Mouse (Mus musculus) erythroblast, embryonic 14.5 days (primary cell): Measurements from ENCODE around the gene Pdzk1. TPM values are rescaled to one million over a fixed set of nuclear protein-coding genes. Genes with fewer than 3 reads are reported as not detected.

Experiments used
- H3K27me3 ChIP-seq: 2 replicates; pipeline ENCODE4 v1.6.1; 2012; ENCODE audit warnings: inconsistent platforms; ENCODE audit not compliant: control insufficient read depth
- H3K36me3 ChIP-seq: 2 replicates; pipeline ENCODE4 v1.6.1; 2012; ENCODE audit warnings: mild to moderate bottlenecking, inconsistent platforms; ENCODE audit not compliant: control insufficient read depth
- H3K4me1 ChIP-seq: 2 replicates; pipeline ENCODE4 v1.6.1; 2012; ENCODE audit warnings: inconsistent platforms; ENCODE audit not compliant: control insufficient read depth
- H3K4me3 ChIP-seq: replicated peaks from 2 replicates; pipeline ENCODE3; 2012; ENCODE audit warnings: moderate library complexity, mild to moderate bottlenecking, inconsistent platforms
- H3K9me3 ChIP-seq: 2 replicates; pipeline ENCODE4 v1.6.1; 2012; ENCODE audit warnings: low read length, inconsistent platforms, mixed read lengths; ENCODE audit not compliant: control insufficient read depth
- GATA1 ChIP-seq: IDR thresholded peaks from 2 replicates; pipeline ENCODE4 v1.6.1; 2012; ENCODE audit warnings: low read length, inconsistent platforms, mixed read lengths
- TAL1 ChIP-seq: IDR thresholded peaks from 3 replicates; pipeline ENCODE4 v1.6.1; 2012; ENCODE audit warnings: low read length, inconsistent platforms, mixed read lengths
- polyA plus RNA-seq: library from polyadenylated mRNA; stranded (reverse); fragments of >175 nt; gene quantifications from 2 replicates; pipeline ENCODE4 v1.2.3, GENCODE M21; 2012

Gene Pdzk1
- polyA plus RNA-seq, 1 experiment: not detected

DNA sequence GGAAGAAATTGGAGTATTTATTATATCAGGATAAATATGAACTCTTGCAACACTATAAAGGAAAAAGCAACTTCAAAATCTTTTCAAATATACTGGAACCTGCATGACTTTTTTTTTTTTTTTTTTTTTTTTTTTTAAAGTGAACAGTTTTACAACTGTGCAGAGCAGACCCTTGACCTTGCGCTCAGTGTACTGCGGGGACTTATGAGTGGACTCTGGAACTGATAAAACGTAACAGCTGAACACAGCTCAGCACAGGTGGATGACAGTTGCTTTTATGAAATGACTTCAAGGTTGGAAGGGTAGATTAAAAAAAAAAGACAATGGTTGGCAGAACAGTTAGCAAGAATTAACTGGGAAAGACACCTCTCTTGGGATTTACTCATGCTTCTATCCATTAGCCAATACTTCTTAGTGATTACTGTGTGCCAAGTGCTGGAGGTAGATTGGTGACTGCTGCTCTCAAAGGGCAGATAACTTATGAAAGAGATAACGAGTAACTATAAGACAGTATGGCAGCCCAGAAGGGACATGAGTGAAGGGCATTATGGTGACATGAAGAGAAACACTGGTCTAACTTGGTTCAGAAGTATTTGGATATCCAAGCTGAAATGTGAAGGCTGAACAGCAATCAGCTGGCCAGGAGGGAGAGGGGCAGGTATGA is 73.4 kb downstream of the Pdzk1 start:
- H3K36me3 ChIP-seq: peaks cover 10% of the 10 kb centered on the region
- no peak overlapping the region for H3K4me3 ChIP-seq

DNA sequence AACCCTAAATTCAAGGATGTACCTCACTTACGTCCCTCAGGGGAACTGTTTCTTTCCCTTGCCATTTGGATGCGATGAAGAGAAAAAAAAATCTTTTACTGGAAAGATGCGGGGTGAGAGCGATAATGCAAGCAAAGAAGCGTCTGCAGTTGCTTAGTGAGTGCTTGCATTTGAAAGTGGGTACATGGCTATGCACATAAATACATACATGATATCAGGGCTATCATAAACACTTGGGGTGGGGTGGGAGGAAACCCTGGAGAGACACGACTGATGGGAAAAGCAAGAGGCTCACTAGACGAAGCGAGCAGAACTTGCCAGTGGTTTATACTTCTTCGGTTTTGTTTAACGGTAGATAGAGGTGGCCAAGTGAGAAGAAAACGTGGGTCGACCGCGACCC is 75.3 kb downstream of the Pdzk1 start, which contains the start of gene Gja5:
Gene Gja5, plus strand, starts transcription at position 301 of the 400 bp plus-strand sequence.
- TF ChIP-seq TAL1 (no peak), GATA1 (no peak)
- no peaks in the 10 kb centered on the region for H3K9me3 ChIP-seq
- H3K27me3 ChIP-seq: peaks cover 17% of the 10 kb centered on the region

More for the DNA sequence above, 73.4 kb downstream of the Pdzk1 start:
- Histone ChIP-seq H3K9me3 (no peaks in the 10 kb centered on the region), H3K27me3 (peaks cover 10% of the 10 kb centered on the region), H3K4me1 (peaks cover 28% of the 10 kb centered on the region)
- TF ChIP-seq TAL1: no peak
- TF ChIP-seq GATA1: no peak

DNA sequence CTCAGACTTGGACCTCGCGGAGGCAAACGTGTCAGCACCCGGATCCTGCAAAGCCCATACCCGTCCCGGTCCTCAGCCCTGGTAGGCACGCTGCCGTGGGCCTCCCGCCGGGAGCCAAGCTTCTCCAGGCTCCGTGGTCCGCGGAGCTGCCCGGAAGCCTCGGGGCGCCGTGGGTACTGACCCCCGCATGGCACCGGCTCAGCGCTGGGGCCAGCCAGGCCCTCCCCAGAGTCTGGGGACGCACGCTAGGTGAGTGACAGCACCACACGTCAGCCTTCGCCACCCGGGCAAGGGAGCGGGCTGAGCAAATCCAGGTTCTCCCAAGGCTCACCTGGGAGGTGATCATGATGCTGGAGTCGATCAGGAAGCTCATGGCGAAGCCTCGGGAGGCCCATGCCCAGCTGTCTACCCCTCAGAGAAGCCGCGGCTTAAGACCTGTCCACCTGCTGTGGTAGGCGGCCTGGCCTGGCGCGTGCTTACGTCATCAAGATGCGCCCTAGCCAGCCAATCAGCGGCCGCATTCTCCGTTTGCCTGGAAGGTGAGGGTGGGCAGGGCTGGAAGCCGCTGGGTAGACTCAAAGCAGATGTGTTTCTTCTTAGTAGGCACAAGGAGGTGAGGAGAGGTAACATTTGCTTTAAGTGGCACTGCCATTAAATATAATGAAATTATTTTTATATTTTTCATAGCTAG is 75.9 kb downstream of the Pdzk1 start, which contains the start of gene Gpr89:
Gene Gpr89, minus strand, starts transcription at position 496 of the 691 bp plus-strand sequence.
- Histone ChIP-seq H3K27me3 (peaks cover 17% of the 10 kb centered on the region), H3K4me1 (peaks cover 28% of the 10 kb centered on the region), H3K9me3 (no peaks in the 10 kb centered on the region), H3K4me3 (peak within 1 kb of the TSS; percentile 100), H3K36me3 (no peaks in the 10 kb centered on the region; the same call in 1 of the 2 replicates)
- TF ChIP-seq TAL1: no peak
- no peak for TF ChIP-seq GATA1

More for the DNA sequence above, 75.3 kb downstream of the Pdzk1 start, which contains the start of gene Gja5:
- peaks cover 3% of the 10 kb centered on the region; the same call in 1 of the 2 replicates for H3K36me3 ChIP-seq
- peak within 1 kb of the TSS; percentile 100 for H3K4me3 ChIP-seq
- H3K4me1 ChIP-seq: peaks cover 28% of the 10 kb centered on the region

DNA sequence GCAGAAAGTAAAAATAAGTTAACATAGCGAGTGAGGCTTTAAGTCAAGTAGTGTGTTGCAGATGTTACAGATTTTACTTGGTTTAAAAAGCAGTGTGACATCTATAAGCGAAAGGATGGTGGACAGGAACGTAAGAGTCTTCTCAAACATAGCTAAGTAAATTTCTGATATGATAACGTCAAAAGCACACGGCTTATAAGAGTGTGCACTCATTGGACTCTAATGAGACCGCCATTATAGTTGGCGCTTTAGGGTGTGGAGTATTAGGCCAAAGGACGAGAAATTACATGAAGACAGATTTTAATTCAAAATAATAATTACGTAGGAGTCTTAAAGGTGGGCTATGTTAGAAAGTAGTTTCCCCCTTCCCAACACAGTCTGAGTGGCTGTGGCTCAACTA is 76.5 kb downstream of the Pdzk1 start:
- TF ChIP-seq GATA1 (no peak), TAL1 (no peak)
- no peaks in the 10 kb centered on the region; the same call in 1 of the 2 replicates for H3K36me3 ChIP-seq
- H3K4me1 ChIP-seq: peaks cover 28% of the 10 kb centered on the region
- H3K27me3 ChIP-seq: peaks cover 17% of the 10 kb centered on the region
- no peaks in the 10 kb centered on the region for H3K9me3 ChIP-seq
- H3K4me3 ChIP-seq: peak overlapping the region; percentile 100

Other genes starting within 250 kb of the Pdzk1 start
- gene Polr3gl, start 235.1 kb upstream of the Pdzk1 start, polyA plus RNA-seq: 1.1 TPM in 2 replicates
- gene Ankrd34a, start 232.6 kb upstream of the Pdzk1 start, polyA plus RNA-seq: not detected in 2 replicates
- gene Lix1l, start 228.1 kb upstream of the Pdzk1 start, polyA plus RNA-seq: 0.01 TPM in 1 of 2 replicates, not detected in the other
- 14.3 and 18.4 TPM in 2 replicates for gene Rbm8a, start 199.4 kb upstream of the Pdzk1 start, polyA plus RNA-seq
- 0.04 and 0.24 TPM in 2 replicates for gene Pex11b, start 193.9 kb upstream of the Pdzk1 start, polyA plus RNA-seq
- 0.01 TPM in 1 of 2 replicates, not detected in the other for gene Gm42957, start 193.8 kb upstream of the Pdzk1 start, polyA plus RNA-seq
- not detected in 2 replicates for gene Itga10, start 183.7 kb upstream of the Pdzk1 start, polyA plus RNA-seq
- gene Ankrd35, start 159.2 kb upstream of the Pdzk1 start, polyA plus RNA-seq: 0.02 TPM in 1 of 2 replicates, not detected in the other
- 0.52 and 0.75 TPM in 2 replicates for gene Pias3, start 132.9 kb upstream of the Pdzk1 start, polyA plus RNA-seq
- 0.05 and 0.06 TPM in 2 replicates for gene Nudt17, start 120.7 kb upstream of the Pdzk1 start, polyA plus RNA-seq
- gene Polr3c, start 101.7 kb upstream of the Pdzk1 start, polyA plus RNA-seq: 1.2 TPM in 2 replicates
- 0.76 and 0.98 TPM in 2 replicates for gene Rnf115, start 101.6 kb upstream of the Pdzk1 start, polyA plus RNA-seq
- gene Cd160, start 67 bp downstream of the Pdzk1 start, polyA plus RNA-seq: not detected in 2 replicates
- gene Gja5, start 75.4 kb downstream of the Pdzk1 start, polyA plus RNA-seq: not detected in 2 replicates
- 0.11 and 0.18 TPM in 2 replicates for gene Gpr89, start 76.1 kb downstream of the Pdzk1 start, polyA plus RNA-seq
- gene Gja8, start 96.7 kb downstream of the Pdzk1 start, polyA plus RNA-seq: not detected in 2 replicates